13 mouse cellular contexts compared by ENCODE assay signal in genomic region chr7:131427331-131427730, GRCm38 (mm10). TPM values are rescaled to one million over a fixed set of nuclear protein-coding genes. Genes with fewer than 3 reads are reported as not detected.
DNase-seq lines count a peak whose midpoint lies in the region.
"Had no signal": no experiment of that assay in that cellular context is flagged by ENCODE, and none has a peak within 500 bp of the region (broad histone marks: within the 10 kb centered on the region; RNA-seq: fewer than 3 reads in every experiment).

No protein-coding gene starts in this region.

- peak; percentile 30 for DNase-seq in adrenal gland, adult 8-10 months
- no peak for DNase-seq in adrenal gland, adult 18-20 months (ENCODE audit: low spot score in 2 of 2)
- peak; percentile 48 for DNase-seq in heart, adult 11 months
- no peak for DNase-seq in heart, adult 18-20 months
- peak; percentile 6 to 35 for DNase-seq in adrenal gland, postnatal 36 days
- no peak for DNase-seq in right cerebral cortex, adult 2 months (ENCODE audit: low spot score in 2 of 2)
- no peak for DNase-seq in right cerebral cortex, postnatal 10 days (ENCODE audit: low spot score in 2 of 2)
- DNase-seq: cerebellum, adult 11-12 months; cerebellum, adult 2 months; cerebellum, adult 9-10 months; cerebellum, postnatal 10 days; cerebellum, postnatal 25 days; forebrain, postnatal 0 days had no signal

RNA-seq across cellular contexts. Expression of gene Acadsb, which starts 16.9 kb away (rescaled TPM):
- 100 to 1,000 TPM; 157 to 791 (median 490) TPM for total RNA-seq in adrenal gland, adult 8-10 months (2022)
- total RNA-seq in adrenal gland, adult 18-20 months (2021): 100 to 1,000 TPM; 188 to 685 TPM
- 100 to 1,000 TPM; 223 to 272 TPM for total RNA-seq in heart, adult 18-20 months (2021)
- 100 to 1,000 TPM; 240 to 608 TPM for total RNA-seq in adrenal gland, postnatal 36 days (2021)

RNA-seq across cellular contexts. Expression of gene Ikzf5, which starts 17.0 kb away (rescaled TPM):
- total RNA-seq in adrenal gland, adult 8-10 months (2022): 10 to 100 TPM; 33.5 to 39.7 (median 35.7) TPM
- total RNA-seq in adrenal gland, adult 18-20 months (2021): 10 to 100 TPM; 25.2 to 38.1 TPM
- 10 to 100 TPM; 29.2 to 37.8 TPM for total RNA-seq in heart, adult 18-20 months (2021)
- total RNA-seq in adrenal gland, postnatal 36 days (2021): 10 to 100 TPM; 28.6 to 32.7 TPM

RNA-seq across cellular contexts. Expression of gene Pstk, which starts 56.4 kb away (rescaled TPM):
- total RNA-seq in adrenal gland, adult 8-10 months (2022): 10 to 100 TPM; 19.4 to 21.4 (median 20.1) TPM
- total RNA-seq in adrenal gland, adult 18-20 months (2021): 10 to 100 TPM; 16.4 to 24.9 TPM
- total RNA-seq in heart, adult 18-20 months (2021): 10 to 100 TPM; 46.5 to 52.9 TPM
- total RNA-seq in adrenal gland, postnatal 36 days (2021): 10 to 100 TPM; 19.8 to 21.1 TPM

Comparison
In these comparisons a context has a peak if more than half of its experiments do, and no peak if none do; other contexts are left out.
1. DNase-seq: peak in adrenal gland, adult 8-10 months (single experiment), heart, adult 11 months (single experiment) and adrenal gland, postnatal 36 days (2 of 2); none in adrenal gland, adult 18-20 months (0 of 2), heart, adult 18-20 months (0 of 2), right cerebral cortex, adult 2 months (0 of 2) and right cerebral cortex, postnatal 10 days (0 of 2).